Mouse (Mus musculus) layer of hippocampus, adult 9-10 months (tissue): ENCODE measurements at regions not wholly inside any gene's neighbourhood (a gene's known extent, or its start where the extent isn't known, plus 50 kb on each side); places are given as distances from the start of the nearest gene placed in this dataset.

ENCODE experiments used
- DNase-seq: peaks from one replicate; pipeline ENCODE4 v3.0.0; 2022; ENCODE audit warnings: low spot score

DNA sequence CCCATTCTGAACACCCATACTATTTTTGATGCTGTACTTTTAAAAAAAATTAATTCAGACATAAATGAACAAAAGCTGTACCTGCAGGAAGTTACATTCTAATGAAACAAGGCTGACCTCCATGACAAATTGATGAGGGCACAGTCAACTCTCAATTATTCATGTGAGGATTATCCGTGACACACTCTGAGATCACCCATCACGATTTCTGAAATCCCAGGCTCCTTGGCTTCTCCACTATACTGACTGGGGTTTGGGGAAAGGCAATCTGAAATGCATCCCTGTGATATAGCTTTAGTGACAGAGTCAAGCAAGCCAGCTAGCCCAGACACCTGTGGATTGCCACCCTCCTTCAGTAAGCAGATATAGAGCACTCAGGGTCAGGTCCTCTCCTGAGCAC, 320.9 kb upstream of the Arid1b start:
- DNase-seq = no peak

DNA sequence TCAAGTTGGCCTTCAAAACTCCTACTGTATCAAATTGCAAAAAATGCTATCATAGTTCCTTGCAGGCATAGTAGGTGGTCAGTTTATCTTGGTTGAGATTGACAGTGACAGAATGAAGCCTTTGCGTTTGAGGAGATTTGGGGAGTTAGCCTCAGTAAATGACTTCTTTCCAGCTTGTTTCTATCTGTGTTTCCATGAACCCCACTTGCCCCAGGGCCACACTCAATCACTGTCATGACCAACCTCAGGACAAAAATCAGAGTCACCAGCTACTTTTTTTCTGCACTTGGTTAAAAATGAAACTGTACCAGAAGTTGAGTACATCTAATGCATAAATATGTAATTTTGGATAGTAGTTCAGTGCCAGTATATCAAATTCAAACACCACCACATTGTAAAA, 287.7 kb upstream of the Arid1b start:
- no peak for DNase-seq

DNA sequence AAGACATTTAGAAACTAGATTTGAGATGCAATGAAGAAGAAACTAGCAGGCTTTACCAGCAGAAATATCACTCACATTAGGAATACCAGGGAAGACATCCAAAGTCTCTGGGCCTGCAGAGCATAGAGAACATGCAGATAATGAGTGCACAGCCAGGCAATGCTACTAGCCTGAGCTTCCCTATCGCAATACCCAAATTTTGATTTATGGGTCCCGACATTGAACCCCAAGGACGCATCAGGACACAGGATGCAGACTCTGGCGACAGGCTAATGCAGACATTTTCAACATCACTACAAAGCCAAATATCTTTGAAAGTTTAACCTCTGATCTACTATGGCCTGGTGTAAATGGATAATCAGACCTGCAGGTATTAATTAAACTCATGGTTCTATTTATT, 273.1 kb upstream of the Arid1b start:
- DNase-seq = no peak

DNA sequence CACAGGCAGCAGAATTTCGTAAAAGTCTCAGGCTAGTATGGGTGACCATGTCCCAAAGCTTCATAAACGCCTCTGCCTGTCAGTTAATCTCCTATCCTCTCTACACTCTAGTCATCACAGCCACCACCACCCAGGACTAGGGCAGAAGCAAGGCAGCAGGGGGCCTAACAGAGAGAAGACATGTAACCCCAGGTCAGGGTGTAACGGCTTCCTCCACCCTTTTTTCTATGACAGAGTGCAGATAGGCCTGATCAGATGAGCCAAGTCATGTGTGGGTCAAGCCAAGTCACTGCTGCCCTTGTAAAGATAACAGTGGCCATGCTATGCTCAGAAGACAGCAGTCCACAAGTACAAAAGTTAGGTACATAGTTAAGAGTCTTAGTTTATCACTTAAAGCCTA, 270.1 kb upstream of the Arid1b start:
- no peak for DNase-seq

DNA sequence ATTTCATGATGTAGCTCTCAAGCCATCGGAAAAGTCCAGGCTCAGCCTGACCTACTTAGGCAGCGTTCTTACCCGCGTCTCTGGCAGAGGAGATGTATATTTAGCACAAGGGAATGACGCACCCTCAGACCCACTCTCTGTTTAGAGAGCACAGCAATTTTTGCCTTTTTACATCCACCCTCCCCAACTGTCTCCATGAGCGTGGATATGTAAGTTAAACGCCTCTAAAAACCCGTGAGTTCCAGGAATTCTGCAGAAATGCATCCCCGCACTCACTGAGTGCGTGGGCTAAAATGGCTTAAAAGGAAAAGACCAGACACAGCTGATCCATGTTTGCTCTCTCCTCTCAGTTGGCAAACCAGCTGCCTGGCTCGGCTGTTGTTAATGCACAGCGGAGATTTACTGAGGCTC, 267.8 kb upstream of the Arid1b start:
- DNase-seq = peak; percentile 10

DNA sequence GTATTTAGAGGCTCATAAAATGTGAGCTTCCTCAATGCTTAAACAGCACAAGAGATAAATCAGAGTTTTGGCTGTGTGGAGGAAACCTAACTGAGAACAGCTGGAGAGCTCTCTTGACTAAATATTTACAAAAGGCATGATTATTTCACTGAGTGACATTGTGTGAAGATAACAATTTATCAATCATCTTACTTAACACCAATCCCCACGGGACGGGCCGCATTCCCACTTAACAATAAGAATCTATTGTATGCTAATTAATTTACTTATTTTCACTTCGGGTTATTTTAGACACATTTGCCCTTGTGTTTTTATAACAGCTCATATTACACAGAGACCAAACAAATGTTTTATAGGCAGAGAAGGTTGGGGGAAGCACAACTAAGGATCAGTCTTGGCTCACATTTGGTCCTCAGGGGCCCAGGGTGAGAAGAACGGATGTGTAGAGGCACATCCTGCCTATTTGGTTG, 259.7 kb upstream of the Arid1b start:
- no peak for DNase-seq

DNA sequence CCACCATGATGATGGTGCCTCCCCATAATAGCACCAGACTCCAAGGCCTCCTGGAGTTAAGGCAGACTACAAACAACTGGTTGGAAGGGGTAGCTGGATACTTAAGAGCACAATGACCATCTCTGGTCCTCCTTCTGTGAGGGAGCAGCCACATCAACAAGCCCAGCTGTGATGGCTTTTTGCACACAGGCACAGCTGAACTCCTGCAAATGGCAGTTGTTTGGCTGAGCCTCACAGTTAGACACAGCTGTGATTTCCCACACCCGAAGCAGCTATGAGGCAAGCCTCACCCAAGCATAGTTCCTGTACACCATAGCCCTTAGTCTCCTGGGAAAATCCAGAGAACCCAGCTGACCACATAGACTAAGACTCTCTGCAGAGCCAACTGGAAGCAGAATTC, 258.9 kb upstream of the Arid1b start:
- DNase-seq = no peak

DNA sequence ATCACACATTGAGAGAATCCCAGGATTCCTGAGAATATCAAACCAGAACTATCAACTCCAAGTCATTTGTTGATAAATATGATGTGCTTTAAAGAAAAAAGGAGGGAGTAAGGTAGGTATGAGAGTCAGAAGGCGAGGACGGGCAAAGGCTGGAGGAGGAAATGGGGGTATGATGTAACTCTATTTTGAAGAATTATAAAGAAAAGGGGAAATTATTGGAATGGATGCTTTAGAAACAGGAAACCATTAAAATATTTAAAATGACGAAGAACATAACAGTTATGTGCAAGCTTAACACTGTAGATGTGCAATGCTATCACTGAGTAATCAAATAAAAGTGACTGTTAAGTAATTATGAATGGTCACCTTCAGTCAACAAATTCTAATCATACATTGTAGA, 257.4 kb upstream of the Arid1b start:
- DNase-seq = no peak

DNA sequence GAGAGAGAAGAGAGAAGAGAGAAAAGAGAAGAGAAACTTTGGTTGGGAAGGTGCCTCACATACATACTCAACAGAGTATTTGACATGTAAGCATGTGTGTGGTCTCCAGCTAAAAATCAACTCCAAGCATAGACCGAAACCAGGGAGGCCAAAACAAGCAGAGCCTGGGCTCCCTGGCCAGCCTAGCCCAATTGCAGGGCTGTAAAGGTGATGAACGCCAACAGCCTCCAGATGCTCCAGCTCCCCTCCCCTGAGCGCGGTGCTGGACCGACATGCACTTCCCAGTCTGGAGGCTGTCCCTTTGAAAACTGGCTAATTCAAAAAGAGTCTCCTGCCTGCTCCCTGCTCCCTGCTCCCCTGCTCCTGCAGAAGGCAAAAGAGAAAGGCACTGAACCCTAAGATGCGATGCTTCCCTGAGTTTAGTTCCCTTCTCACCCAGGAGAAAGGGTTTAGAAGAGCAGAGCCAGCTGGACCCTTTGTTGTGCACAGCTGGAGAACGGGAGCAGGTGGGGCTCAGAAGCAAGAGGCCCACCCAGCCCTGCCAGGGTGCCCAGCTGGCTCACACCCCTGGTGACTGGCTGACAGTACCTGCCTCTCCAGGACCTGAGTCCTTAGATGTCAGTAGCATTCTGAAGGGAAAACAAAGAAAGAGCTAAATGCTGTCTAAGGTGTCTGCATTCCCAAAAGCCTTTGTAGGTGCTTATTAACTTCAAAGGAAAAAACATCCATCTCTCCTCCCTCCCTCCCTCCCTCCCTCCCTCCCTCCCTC, 255.2 kb upstream of the Arid1b start:
- no peak for DNase-seq

DNA sequence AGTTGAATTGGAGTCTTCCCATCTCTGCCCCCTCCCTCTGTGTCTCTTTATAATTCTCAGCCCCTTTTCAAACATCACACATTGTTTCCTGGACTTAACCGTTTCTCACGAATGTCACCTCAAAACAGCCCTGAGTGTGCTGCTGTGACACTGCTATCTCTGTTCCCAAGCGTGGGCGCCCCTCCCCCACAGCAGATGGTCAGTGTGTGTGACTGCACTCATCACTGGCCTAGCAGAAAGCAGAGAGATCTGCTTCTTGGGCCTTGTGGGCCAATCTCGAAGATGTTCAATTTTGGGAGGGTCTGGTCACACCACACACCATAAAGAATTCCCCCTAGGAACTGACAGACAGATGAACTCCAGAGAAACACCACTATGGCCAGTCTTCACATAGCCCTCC, 253.3 kb upstream of the Arid1b start:
- DNase-seq = no peak

DNA sequence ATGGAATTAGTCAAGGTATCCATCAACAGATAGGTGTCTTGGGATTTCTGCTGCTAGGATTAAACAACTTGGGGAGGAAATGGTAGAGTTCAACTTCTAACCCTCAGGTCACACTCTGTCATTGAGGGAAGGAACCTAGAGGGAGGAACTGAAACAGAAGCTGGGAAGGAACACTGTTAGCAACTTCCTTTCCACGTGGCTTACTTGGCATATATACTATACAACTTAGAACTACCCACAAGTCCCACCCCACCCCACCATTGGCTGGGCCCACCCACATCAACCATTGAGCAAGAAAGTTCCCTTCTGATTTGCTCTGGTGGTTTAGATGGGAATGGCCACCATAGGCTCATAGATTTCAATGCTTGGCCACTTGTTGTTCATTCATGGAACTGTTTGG, 251.8 kb upstream of the Arid1b start:
- DNase-seq = no peak

DNA sequence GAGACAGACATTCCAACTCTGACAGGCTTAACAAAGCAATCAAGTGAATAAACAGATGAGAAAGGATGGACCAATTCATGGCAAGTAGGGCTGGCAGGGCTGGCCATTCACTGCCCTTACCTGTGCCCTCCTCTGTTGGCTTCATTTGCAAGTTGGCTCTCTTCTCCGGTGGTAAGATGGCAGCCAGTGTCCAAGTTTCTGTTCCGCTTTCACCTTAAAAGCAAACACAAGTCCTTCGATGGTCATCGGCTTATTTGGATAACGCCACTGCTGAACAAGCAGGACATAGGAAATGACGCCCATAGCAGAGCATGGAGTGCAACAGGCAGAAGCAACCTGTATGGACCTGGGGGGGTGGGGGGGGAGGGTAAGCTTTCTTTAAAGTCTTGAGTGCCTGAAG, 231.2 kb upstream of the Arid1b start:
- no peak for DNase-seq

DNA sequence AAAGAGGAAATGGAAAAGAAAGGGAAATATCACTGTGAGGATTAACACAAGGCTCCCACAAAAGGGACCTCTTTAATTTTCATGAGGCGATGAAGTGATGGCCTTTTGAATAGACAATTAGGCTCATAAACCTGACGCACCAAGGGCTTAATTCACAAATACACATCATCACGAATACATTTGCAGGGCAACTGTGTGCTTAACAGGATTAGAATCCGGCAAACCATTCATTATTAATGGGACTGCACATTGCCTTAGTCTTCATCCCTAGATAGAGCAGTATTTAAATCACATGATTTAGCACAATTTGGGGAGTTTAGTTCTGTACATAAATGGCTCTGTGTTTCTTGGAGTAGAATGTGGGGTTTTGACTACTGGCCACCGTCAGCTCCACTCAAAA, 228.4 kb upstream of the Arid1b start:
- no peak for DNase-seq

DNA sequence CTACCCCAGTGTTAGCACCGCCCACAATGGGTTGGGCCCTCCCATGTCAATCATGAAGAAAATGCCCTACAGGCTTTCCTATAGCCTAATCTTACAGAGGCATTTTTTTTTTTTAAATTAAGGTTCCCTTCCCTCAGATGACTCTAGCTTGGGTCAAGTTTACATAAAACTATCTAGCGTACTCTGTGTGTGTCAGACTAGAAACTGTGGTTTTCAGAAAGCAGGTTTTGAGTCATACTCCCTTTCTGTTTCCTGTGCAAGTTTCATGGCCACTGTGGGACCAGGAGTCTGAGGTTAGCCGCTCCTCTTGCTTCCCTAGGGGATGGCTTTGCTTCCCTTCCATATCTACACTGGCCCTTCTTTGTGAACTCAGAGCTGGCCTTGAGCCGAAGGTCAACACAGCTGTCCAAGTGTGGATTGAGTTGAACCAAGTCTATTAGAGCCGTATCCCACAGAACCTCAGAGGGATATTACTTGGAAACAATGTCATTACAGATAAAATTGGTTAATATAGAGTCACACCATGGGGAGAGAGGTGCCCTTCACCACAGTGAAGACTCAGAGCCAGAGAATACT, 226.1 kb upstream of the Arid1b start:
- no peak for DNase-seq

DNA sequence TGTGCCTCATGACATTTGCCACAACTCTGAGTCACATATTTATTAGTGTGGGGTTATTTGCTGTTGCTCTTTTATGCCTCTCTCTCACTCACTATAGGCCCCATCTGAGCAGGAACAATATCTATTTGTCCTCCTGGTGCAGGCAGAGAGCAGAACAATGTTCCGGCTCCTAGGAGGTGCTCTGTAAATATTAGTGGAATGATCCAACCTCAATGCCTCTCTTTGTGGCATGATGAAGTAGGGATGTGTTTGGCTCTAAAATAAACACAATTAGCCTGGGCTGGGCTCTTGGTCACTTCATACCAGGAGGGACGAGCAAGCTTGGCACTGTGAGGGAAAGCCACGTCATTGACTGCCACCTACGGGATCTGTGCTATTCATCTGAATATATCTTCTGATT, 224.8 kb upstream of the Arid1b start:
- DNase-seq = no peak

DNA sequence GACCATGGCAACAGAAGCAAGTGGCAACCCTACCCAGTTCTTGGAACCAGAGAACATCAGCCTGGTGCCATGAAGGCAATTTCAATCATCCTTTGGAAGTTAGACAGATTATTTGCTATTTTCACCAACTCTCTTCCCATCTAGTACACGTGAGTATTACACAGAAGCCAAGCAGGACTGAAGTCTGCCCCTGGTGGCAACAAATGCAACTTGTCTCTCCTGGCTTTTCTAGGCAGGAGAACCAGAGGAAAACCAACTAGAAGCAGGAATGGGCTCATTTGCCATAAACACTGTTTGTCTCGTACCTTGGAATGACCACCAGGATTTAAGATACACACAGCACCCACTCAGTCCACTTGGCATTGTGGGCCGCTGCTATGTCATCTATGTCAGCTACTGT, 224.1 kb upstream of the Arid1b start:
- DNase-seq = no peak

DNA sequence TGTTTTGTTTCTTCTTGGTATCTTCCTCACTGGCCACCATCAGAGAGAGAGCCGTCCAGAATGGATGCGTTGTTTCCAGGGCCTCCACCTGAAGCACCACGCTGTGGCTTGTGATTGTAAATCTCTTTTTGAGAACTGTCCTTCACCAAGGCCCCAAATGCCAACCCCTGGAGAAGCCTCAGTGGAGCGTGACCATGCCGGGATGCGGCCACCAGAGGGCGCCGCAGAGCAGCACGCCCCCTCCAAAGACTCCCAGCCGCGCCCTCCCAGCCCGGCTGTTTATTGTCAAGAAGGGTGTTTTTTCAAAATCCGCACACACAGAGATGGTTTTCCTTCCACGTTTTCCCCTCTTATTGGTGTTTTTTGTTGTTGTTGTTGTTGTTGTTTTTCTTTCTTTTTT, 216.0 kb upstream of the Arid1b start:
- DNase-seq = peak; percentile 31

DNA sequence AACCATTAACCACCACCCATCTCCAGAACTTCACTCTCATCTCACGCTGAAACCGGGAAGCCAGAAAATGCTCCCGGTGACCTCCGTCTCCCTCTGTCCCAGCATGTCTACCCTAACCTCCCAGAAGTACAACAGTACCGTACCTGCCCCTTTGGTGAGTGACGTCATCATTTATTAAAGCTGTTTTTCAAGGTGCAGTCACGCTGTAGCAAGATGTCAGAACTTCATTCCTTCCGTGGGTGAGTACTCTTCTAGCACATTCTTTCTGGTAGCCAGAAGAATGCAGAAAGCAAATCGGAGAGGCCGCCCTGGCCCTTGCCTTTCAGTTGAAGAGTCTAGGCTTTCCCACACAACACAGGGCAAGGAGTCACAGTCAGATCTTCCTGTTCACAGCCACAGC, 215.1 kb upstream of the Arid1b start:
- DNase-seq = no peak

DNA sequence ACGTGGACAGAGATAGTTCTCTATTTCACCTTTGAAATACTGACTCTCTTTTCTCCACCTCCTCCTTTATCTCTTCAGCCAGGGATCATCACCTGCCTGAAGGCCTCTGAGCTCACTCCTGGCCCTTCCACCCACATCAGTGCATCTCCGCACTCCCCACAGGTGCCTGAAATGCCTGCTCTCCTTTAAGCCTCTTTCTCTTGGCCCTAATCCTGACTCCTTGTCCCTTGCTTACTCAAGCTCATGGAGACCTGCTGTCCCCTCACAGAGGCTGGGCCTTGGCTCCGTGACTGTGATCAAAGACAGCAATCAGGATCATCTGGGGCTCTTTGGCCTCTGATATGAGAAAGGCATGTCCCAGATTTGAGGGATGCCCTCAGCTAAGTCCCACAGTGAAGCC, 212.5 kb upstream of the Arid1b start:
- no peak for DNase-seq

DNA sequence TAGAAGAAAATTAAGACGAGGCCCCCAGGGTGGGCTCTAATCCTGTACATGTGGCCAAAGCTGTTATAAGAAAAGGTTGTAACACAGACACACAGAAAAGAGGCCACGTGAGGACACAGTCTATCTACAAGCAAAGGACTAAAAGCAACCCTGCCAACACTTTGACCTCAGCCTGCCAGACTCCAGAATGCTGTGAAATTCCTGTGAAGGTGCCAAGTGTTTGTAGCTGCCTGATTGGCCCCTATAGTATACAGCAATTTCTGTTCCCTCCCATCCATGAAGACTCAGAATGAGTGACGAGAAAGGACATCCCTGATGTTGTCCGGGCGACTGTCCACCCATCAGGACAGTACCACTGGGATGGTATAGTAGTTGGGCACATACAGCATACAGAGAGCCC, 209.8 kb upstream of the Arid1b start:
- no peak for DNase-seq

DNA sequence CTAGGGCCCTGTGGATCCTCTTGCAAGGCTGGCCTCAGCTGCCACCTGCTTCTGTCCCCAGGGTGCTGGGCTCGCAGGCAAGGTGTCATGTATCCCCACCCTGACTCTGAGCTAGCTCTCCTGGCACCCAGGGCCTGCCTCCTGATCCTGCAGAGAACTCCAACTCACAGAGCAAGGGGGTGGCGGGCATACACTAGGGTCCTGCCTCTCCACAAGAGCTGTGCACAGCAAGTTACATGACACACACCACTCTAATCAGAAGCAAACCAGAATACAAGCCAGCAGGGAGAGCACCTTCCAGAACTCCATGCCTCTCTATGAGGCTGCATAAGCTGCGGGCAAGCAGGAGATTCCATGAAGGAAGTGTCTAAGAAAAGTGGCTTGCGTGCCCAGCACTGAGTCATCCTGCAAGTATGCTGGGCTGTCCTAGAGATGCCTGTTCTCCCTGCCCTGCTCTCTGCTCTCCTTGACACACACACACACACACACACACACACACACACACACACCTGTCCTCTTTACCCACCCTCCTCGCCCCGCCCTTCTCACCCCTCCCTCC, 208.8 kb upstream of the Arid1b start:
- no peak for DNase-seq

DNA sequence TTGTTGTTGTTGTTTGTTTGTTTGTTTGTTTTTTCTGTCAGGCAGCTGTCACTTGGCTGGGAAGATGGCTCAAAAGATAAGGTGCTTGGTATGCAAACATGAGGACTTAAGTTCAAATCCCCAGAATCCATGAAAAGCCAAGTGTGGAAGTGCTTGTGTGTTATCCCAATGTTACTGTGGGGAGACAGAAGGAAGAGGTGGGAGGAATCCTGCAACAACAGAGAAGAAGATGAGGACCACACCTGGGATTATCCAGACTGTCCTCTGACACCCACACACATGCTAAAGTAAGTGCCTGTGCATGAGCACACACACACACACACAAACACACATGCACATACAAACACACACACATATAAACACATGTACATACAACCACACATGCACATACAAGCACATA, 207.6 kb upstream of the Arid1b start:
- DNase-seq = no peak

DNA sequence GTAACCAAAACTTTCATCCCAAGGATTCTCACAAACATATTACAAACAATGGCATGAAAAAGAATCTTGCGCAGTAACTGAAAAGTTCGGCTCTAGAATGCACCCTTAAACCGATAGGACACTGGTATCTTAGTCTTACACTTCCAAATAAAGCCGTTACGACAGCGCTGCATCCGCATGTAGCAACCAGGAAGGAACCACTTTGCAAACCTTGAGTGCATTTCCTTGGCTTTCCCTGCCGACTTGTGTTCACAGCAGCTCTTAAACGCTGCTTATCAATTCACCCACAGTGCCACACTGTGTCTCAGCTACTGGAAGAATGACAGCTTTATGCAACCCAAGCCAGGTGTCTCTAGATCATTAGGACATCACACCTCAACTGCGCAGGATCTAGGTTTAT, 202.3 kb upstream of the Arid1b start:
- DNase-seq = no peak

DNA sequence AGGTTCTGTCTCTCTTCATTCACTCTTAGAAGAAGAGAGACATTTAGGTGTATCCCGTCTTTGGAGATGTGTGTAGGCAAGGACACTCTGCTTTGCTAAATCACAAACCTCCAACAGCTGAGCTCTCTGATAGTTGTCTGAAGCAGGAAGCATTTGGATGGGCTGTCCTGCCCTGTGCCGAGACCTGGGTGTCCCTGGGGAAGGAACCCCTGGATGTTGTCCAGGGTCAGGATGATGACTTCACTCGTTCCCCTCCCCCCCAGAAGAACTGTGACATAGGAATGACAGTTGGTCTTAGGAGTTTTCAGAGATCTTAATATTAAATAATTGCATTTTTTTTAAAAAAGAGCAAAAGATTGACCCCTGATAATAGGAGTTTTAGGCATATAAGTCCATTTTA, 197.9 kb upstream of the Arid1b start:
- no peak for DNase-seq
